Mouse (Mus musculus): ENCODE data around the gene Alad. TPM values are rescaled to one million over a fixed set of nuclear protein-coding genes. Genes with fewer than 3 reads are reported as not detected.

Alad gene
- polyA plus RNA-seq (2014; fragmentation: Illumina TruSeq; extraction: RNeasy Lipid Tissue Mini Kit (QIAGEN cat#74804); ENCODE audit: low read depth, low replicate concordance), result 7.0 TPM

DNA sequence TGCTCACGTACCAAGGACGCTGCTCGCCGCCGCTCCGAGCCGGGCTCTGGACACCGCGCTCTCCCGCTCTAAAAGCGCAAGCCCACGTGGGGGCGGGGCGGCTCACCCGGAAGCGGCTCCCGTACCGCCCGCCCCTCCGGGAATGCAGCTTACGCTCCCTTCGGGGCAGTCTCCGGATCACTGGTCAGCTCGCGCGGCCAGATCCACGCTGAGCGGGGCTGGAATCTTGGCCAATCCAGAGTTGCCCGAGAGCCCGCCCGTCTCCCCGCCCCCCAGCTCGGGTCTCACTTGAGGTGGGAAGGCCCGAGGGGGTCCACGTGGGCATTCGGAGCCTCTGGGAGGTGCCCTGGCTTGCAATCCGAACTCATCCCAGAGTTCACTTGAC lies at the start of gene Alad:
Gene Alad (minus strand): TSS at position 70 of the 385 bp plus-strand sequence.

GRCm38 (mm10) chr4:62559797-62560329 lies 40.1 kb upstream of the Alad start, which contains the start of gene Rgs3:
Gene Rgs3 (plus strand): TSS chr4:62559847.

GRCm38 (mm10) chr4:62524651-62525488 lies 5.2 kb upstream of the Alad start, which contains the start of the genes Pole3 and 4933430I17Rik:
Gene Pole3 (minus strand): TSS chr4:62525068.
Gene 4933430I17Rik (plus strand): TSS chr4:62525369.

DNA sequence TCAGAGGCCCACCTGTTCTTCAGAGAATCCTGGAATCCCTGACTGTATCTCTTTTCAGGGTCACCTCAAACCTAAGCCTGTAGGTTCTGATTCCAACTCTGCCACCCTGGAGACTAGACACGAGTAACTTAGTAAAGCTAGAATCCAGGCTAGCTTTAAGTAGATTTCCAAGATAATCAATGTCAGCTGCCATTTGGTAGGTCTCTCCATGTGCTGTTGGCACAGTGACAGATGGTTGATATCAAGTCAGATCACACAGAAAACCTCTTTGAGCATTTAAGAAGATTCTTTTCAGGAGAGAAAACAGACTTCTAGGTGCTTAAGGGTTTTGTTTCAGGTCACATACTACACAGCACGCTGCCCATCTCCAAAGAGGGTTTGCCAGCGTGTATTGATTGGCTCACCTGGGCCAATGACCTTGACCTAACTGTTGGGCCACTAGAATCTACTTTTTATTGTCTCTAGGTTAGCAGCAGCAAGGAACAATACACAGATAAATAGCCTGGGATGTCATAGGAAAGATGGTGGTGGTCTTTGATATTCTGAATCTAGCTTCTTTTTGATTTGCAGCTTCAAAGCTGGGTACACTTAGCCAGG lies 16.2 kb downstream of the Alad start, which contains the start of gene Hdhd3:
Gene Hdhd3 (minus strand): TSS at position 94 of the 597 bp plus-strand sequence.

GRCm38 (mm10) chr4:62479937-62480708 lies 39.6 kb downstream of the Alad start, which contains the start of gene Bspry:
Gene Bspry (plus strand): TSS chr4:62480053.

GRCm38 (mm10) chr4:62470598-62471051 lies 49.1 kb downstream of the Alad start, which contains the start of gene Wdr31:
Gene Wdr31 (minus strand): TSS chr4:62470896.

Other genes starting within 250 kb of the Alad start
- gene Fkbp15, start 159.4 kb downstream of the Alad start, polyA plus RNA-seq (2014; fragmentation: Illumina TruSeq; extraction: RNeasy Lipid Tissue Mini Kit (QIAGEN cat#74804); ENCODE audit: low read depth, low replicate concordance), result 9.8 TPM
- 252 TPM for gene Slc31a1, start 159.2 kb downstream of the Alad start, polyA plus RNA-seq (2014; fragmentation: Illumina TruSeq; extraction: RNeasy Lipid Tissue Mini Kit (QIAGEN cat#74804); ENCODE audit: low read depth, low replicate concordance)
- 49.1 TPM for gene Cdc26, start 111.3 kb downstream of the Alad start, polyA plus RNA-seq (2014; fragmentation: Illumina TruSeq; extraction: RNeasy Lipid Tissue Mini Kit (QIAGEN cat#74804); ENCODE audit: low read depth, low replicate concordance)
- 4.4 TPM for gene Prpf4, start 111.1 kb downstream of the Alad start, polyA plus RNA-seq (2014; fragmentation: Illumina TruSeq; extraction: RNeasy Lipid Tissue Mini Kit (QIAGEN cat#74804); ENCODE audit: low read depth, low replicate concordance)
- gene Rnf183, start 84.7 kb downstream of the Alad start, polyA plus RNA-seq (2014; fragmentation: Illumina TruSeq; extraction: RNeasy Lipid Tissue Mini Kit (QIAGEN cat#74804); ENCODE audit: low read depth, low replicate concordance), result not detected
- not detected for gene Wdr31, start 49.0 kb downstream of the Alad start, polyA plus RNA-seq (2014; fragmentation: Illumina TruSeq; extraction: RNeasy Lipid Tissue Mini Kit (QIAGEN cat#74804); ENCODE audit: low read depth, low replicate concordance)
- gene Bspry, start 39.9 kb downstream of the Alad start, polyA plus RNA-seq (2014; fragmentation: Illumina TruSeq; extraction: RNeasy Lipid Tissue Mini Kit (QIAGEN cat#74804); ENCODE audit: low read depth, low replicate concordance), result not detected
- gene Hdhd3, start 16.5 kb downstream of the Alad start, polyA plus RNA-seq (2014; fragmentation: Illumina TruSeq; extraction: RNeasy Lipid Tissue Mini Kit (QIAGEN cat#74804); ENCODE audit: low read depth, low replicate concordance), result 1.1 TPM
- 19.5 TPM for gene Pole3, start 5.2 kb upstream of the Alad start, polyA plus RNA-seq (2014; fragmentation: Illumina TruSeq; extraction: RNeasy Lipid Tissue Mini Kit (QIAGEN cat#74804); ENCODE audit: low read depth, low replicate concordance)
- not detected for gene 4933430I17Rik, start 5.5 kb upstream of the Alad start, polyA plus RNA-seq (2014; fragmentation: Illumina TruSeq; extraction: RNeasy Lipid Tissue Mini Kit (QIAGEN cat#74804); ENCODE audit: low read depth, low replicate concordance)
- 3.4 TPM for gene Rgs3, start 39.9 kb upstream of the Alad start, polyA plus RNA-seq (2014; fragmentation: Illumina TruSeq; extraction: RNeasy Lipid Tissue Mini Kit (QIAGEN cat#74804); ENCODE audit: low read depth, low replicate concordance)

Data from liver, adult 10 weeks (tissue).